Mouse (Mus musculus): ENCODE data around the gene Napsa.
A peak's percentile ranks its signal among the peaks of the same experiment; 100 is the strongest.

Napsa gene

GRCm38 (mm10) chr7:44570989-44571388 is 1.2 kb upstream of the Napsa start:
- no peak for DNase-seq (ENCODE audit: low spot score in 2 of 2)

- DNase-seq (ENCODE audit: low spot score in 2 of 2), result no peak
Measured at GRCm38 (mm10) chr7:44571811-44572210, 369 bp upstream of the Napsa start.

- no peak for DNase-seq (ENCODE audit: low spot score in 2 of 2)
Measured at GRCm38 (mm10) chr7:44572956-44573484, 840 bp downstream of the Napsa start.

GRCm38 (mm10) chr7:44576333-44576844 is 4.2 kb downstream of the Napsa start:
- DNase-seq (ENCODE audit: low spot score in 2 of 2), result no peak

GRCm38 (mm10) chr7:44581637-44582036 is 9.5 kb downstream of the Napsa start:
- DNase-seq (ENCODE audit: low spot score in 2 of 2), result no peak

- no peak for DNase-seq (ENCODE audit: low spot score in 2 of 2)
Measured at GRCm38 (mm10) chr7:44582709-44583108, 10.5 kb downstream of the Napsa start.

- no peak for DNase-seq (ENCODE audit: low spot score in 2 of 2)
Measured at GRCm38 (mm10) chr7:44583146-44583545, 11.0 kb downstream of the Napsa start.

- no peak for DNase-seq (ENCODE audit: low spot score in 2 of 2)
Measured at GRCm38 (mm10) chr7:44584265-44584804, 12.2 kb downstream of the Napsa start.

- DNase-seq (ENCODE audit: low spot score in 2 of 2), result no peak
Measured at GRCm38 (mm10) chr7:44584921-44585320, 12.7 kb downstream of the Napsa start.

DNA sequence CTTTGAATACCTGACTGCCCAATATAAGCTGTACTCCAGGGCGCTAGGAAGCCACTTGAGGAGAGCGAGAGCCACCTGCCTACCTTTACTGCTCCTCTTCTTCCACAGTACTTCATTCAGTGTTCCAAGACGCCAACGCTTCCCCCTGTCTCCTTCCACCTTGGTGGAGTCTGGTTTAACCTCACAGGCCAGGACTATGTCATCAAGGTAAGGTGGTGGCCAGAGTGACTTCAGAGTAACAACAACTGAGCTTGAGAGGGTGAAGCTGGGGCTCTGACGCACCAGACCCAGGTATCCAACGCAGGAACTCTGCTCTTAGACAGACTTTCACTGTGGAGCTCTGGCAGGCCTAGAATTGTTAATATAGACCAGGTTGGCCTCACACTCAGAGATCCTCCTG is 13.4 kb downstream of the Napsa start:
- no peak for DNase-seq (ENCODE audit: low spot score in 2 of 2)

DNA sequence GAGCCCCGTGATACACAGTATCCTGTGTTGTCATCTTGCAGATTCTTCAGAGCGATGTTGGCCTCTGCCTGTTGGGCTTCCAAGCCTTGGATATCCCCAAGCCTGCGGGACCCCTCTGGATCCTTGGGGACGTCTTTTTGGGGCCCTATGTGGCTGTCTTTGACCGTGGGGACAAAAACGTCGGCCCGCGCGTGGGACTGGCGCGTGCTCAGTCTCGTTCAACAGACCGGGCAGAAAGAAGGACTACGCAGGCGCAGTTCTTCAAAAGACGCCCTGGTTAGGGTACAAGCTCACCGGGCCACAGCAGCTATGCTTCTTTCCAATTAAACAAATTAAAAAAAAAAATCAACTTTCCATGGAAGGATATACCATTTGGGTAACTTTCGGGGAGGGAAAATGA is 14.3 kb downstream of the Napsa start:
- DNase-seq (ENCODE audit: low spot score in 2 of 2), result no peak

- no peak for DNase-seq (ENCODE audit: low spot score in 2 of 2)
Measured at GRCm38 (mm10) chr7:44586930-44587329, 14.8 kb downstream of the Napsa start.

DNA sequence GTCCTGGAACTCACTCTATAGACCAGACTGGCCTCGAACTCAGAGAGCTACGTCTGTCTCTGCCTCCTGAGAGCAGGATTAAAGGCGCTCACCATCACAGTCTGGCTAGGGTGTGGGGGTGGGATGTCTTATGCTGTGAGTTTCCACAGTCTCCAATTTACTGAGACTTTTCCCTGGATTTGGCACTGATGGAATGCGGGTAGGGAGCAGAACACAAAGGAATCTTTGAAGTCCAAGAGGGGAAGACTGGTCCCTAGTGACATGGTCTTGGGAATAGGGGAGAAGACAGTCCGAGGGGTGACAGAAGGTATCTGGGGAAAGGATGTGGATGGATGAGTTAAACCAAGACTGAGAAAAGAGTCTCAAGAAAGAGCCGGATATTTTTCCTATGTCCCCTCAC is 15.5 kb downstream of the Napsa start:
- DNase-seq (ENCODE audit: low spot score in 2 of 2), result no peak

- DNase-seq (ENCODE audit: low spot score in 2 of 2), result no peak
Measured at GRCm38 (mm10) chr7:44588338-44588737, 16.2 kb downstream of the Napsa start.

DNA sequence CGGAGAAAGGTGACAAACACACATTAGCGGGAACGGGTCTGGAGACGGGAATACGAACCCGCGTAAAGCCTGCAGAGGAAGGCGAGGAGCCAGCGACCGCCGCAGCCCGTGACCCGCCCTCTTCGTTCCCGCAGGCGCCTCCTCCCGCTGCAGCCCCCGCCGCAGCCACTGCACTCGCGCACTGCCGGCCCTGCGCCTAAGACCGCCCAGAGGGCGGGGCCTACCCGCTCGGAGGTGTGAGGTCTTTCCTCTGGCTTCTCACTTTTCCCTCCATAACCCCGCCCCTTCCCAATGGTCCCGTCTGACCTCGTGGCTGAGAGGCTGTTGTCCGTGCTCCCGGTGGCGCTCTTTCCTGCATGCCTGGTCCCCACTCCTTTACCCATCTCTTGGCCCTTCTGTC is 17.0 kb downstream of the Napsa start:
- DNase-seq (ENCODE audit: low spot score in 2 of 2), result peak in 1 of 2 experiments; percentile 42

DNA sequence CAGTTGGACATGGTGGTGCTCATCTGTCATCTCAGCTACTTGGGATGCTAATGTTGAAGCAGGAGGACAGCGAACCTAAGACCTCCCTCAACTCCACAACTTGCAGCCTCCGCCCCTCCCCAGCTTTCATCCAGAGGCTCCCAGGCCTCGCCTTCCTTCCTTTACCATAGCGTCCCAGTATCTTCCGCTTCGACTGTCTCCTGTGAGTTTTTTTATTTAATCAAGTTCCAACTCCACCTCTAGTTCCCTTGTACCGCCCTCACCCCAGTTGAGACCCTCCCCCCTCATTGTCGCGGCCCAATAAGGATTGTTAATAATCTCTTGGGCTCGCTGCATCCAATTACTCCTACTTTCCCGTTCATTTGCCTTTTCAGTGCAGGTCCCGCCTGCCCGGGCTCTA is 17.8 kb downstream of the Napsa start:
- no peak for DNase-seq (ENCODE audit: low spot score in 2 of 2)

DNA sequence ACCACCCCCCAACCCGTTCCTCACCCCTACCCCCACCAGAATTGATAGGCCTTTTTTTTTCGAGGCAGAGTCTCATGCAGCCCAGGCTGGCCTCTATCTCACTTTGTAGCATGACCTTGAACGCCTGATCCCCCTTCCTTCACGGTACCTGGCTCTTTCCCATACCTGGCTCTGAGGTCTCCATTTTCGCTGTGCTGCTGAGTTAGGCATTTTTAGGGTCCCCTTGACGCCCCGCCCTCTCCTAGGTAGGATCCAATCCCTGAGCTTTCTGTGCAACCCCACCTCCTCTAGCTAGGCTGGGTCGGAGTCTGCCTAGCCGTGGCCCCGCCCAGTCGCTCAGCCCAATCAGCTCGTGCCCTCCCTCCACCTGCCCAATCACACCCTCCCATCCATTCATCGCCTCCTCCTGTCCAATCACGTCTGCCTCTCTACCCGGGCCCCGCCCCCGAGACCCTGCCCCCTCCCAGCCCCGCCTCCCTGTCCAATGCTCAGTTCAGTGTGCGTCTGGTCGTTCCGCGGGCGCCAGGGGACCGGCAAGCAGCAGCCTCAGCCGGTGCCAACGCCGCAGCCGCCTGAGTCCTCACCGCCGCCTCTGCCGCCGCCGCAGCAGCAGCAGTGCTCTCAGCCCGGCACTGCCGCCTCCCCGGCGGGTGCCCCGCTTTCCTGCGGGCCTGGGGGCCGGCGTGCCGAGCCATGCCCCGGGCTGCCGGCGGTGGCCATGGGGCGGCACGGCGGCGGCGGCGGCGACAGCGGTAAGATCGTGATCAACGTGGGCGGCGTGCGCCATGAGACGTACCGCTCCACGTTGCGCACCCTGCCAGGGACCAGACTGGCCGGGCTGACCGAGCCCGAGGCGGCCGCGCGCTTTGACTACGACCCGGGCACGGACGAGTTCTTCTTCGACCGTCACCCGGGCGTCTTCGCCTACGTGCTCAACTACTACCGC is 18.5 kb downstream of the Napsa start, which contains the start of gene Kcnc3:
TSS of gene Kcnc3 (plus strand) at position 263 of the 946 bp plus-strand sequence.
- DNase-seq (ENCODE audit: low spot score in 2 of 2), result peak; percentile 63 to 75

DNA sequence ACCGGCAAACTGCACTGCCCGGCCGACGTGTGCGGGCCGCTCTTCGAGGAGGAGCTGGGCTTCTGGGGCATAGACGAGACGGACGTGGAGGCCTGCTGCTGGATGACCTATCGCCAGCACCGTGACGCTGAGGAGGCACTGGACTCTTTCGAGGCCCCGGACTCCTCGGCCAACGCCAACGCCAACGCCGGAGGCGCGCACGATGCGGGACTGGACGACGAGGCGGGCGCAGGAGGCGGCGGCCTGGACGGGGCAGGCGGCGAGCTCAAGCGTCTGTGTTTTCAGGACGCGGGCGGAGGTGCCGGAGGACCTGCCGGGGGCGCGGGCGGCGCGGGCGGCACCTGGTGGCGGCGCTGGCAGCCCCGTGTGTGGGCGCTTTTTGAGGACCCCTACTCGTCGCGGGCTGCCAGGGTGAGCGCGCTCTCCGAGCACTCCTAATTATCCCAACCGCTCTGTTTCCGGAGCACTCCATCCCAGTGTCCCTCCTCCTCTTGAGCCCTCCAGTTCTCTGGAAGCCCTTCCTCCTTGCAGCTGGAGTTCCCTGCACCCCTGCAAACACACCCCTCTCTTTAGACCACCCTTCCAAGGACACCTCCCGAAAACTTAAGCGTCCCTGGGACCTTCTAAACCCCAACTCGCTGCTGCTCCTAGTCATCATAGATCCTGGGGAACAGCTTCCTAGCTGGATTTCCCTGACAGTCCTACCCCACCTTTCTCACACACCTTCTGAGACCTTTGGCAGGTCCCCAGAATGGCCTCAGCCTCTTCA is 19.4 kb downstream of the Napsa start:
- no peak for DNase-seq (ENCODE audit: low spot score in 2 of 2)

- DNase-seq (ENCODE audit: low spot score in 2 of 2), result no peak
Measured at GRCm38 (mm10) chr7:44593051-44593450, 20.9 kb downstream of the Napsa start.

DNA sequence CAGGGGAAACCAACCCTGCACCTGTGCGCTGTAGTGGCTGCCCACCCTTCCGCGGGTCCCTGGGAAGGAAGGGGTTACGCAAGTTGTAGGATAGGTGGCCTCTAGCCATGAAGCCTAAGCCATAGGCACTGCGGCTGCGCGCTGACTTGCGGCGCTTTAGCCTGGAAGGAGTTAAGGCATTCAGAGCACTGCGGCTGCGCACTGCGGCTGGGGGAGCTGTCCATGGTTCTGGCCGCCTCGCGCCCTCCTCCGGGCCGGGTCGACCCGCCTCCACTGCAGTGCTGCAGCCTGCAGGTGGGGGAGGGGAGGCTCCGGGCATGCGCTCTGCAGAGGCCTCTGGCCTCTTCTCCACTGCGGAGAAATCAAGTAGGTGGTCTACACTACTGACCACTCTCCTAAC is 21.6 kb downstream of the Napsa start:
- peak; percentile 59 to 71 for DNase-seq (ENCODE audit: low spot score in 2 of 2)

DNA sequence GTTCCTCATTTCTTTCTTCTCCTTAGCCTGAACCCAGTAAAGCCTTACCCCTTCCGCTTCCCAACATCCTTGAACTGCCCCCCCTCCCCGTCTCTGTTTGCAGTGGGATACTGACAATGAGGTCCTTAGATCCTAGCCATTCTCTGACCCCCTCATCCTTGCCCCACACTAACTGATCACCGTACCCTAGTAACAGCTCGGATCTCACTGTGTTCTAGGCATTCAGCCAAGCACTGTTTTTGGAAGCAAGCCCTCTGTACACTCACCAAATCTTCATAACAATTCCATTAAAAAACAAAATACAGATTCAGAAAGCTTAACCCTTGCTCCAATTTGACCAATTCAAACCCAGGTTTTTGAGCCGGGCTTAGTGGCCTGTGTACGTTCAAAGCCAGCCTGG is 22.1 kb downstream of the Napsa start:
- DNase-seq (ENCODE audit: low spot score in 2 of 2), result no peak

DNA sequence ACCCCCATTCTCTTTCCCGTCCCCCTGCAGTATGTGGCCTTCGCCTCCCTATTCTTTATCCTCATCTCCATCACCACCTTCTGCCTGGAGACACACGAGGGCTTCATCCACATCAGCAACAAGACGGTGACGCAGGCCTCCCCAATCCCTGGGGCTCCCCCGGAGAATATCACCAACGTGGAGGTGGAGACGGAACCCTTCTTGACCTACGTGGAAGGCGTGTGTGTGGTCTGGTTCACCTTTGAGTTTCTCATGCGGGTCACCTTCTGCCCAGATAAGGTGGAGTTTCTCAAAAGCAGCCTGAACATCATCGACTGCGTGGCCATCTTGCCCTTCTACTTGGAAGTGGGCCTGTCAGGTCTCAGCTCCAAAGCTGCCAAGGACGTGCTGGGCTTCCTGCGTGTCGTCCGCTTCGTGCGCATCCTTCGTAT is 23.0 kb downstream of the Napsa start:
- DNase-seq (ENCODE audit: low spot score in 2 of 2), result no peak
